10 mouse cellular contexts compared by ENCODE assay signal in the genomic region with DNA sequence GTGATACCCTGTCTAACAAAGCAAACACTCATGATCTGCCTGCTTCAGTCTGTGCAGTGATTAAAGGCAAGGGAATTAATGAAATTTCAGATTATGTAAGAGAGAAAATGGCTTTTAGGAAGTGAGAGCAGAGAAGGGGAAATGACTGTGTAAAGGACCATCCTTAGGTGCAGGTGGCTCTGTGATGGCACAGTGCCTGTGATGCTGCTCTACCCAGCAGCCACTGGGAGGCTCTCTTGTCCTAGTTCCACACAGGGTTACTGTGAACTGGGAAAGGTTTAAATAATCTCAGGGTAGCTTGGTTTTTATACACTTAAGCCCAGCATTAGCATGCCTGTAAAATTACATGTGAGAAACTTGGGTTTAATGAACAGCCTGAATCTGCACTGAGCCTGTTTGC. TPM values are rescaled to one million over a fixed set of nuclear protein-coding genes. Genes with fewer than 3 reads are reported as not detected.
DNase-seq lines count a peak whose midpoint lies in the region; ATAC-seq and TF ChIP-seq lines count a peak whose summit lies in the region.
"Had no signal": no experiment of that assay in that cellular context is flagged by ENCODE, and none has a peak within 500 bp of the region (broad histone marks: within the 10 kb centered on the region; RNA-seq: fewer than 3 reads in every experiment).

No protein-coding gene starts in this region.

- no peaks in the 10 kb centered on the region for H3K27me3 ChIP-seq in forebrain, embryonic 14.5 days (replicated peaks; ENCODE audit: control insufficient read depth, insufficient read depth, low read length)
- H3K27me3 ChIP-seq in liver, adult 2 months (ENCODE audit: control insufficient read depth, insufficient read depth, low read length), result no peaks in the 10 kb centered on the region
- no peaks in the 10 kb centered on the region for H3K27me3 ChIP-seq in neural tube, embryonic 14.5 days (ENCODE audit: control insufficient read depth, insufficient read depth, low read length)
- H3K27me3 ChIP-seq: midbrain, embryonic 12.5 days had no signal

- no peak overlapping the region for H3K27ac ChIP-seq in forebrain, embryonic 14.5 days (ENCODE audit: low read depth, low read length)
- H3K27ac ChIP-seq in liver, adult 2 months (replicated peaks; ENCODE audit: insufficient read depth, low read depth, low read length), result no peak overlapping the region
- no peak overlapping the region for H3K27ac ChIP-seq in neural tube, embryonic 14.5 days (ENCODE audit: low read depth, low read length)
- H3K27ac ChIP-seq: midbrain, embryonic 12.5 days had no signal

- TF ChIP-seq CTCF in liver, adult 2 months (IDR thresholded peaks at IDR 0.05; ENCODE audit: low read depth, low read length), result peak; percentile 87

- H3K4me2 ChIP-seq in forebrain, embryonic 14.5 days (ENCODE audit: low read length), result no peak overlapping the region
- no peak overlapping the region for H3K4me2 ChIP-seq in neural tube, embryonic 14.5 days (ENCODE audit: low read depth, low read length)
- H3K4me2 ChIP-seq: midbrain, embryonic 12.5 days had no signal

- H3K9me3 ChIP-seq in forebrain, embryonic 14.5 days (replicated peaks; ENCODE audit: control insufficient read depth, low read length), result no peaks in the 10 kb centered on the region
- H3K9me3 ChIP-seq in neural tube, embryonic 14.5 days (ENCODE audit: control insufficient read depth, low read length), result no peaks in the 10 kb centered on the region
- H3K9me3 ChIP-seq: midbrain, embryonic 12.5 days had no signal

- no peak for TF ChIP-seq POLR2A in liver, adult 2 months (IDR thresholded peaks at IDR 0.05; ENCODE audit: extremely low read depth, insufficient read depth, low read length)

- no peaks in the 10 kb centered on the region; the same call in 1 of the 2 replicates for H3K79me2 ChIP-seq in liver, adult 2 months (ENCODE audit: control insufficient read depth, insufficient read depth, low read length)

- ATAC-seq in forebrain, embryonic 14.5 days, result peak; percentile 72
- peak; percentile 58 for ATAC-seq in inflammation-experienced regulatory T-cells, adult 6 months
- ATAC-seq in neural tube, embryonic 14.5 days (ENCODE audit: low read depth), result peak; percentile 91; the same call in 1 of the 2 replicates

- peaks cover 8% of the 10 kb centered on the region; the same call in 1 of the 2 replicates for H3K4me1 ChIP-seq in forebrain, embryonic 14.5 days (ENCODE audit: control insufficient read depth, insufficient read depth, low read length)
- H3K4me1 ChIP-seq in liver, adult 2 months (ENCODE audit: control insufficient read depth, insufficient read depth, low read length), result peaks cover 4% of the 10 kb centered on the region; the same call in 1 of the 2 replicates
- no peaks in the 10 kb centered on the region; the same call in 1 of the 2 replicates for H3K4me1 ChIP-seq in neural tube, embryonic 14.5 days (ENCODE audit: control insufficient read depth, insufficient read depth, low read length)

- no peak overlapping the region for H3K4me3 ChIP-seq in forebrain, embryonic 14.5 days (ENCODE audit: low read depth, low read length)
- H3K4me3 ChIP-seq in liver, adult 2 months (ENCODE audit: insufficient read depth, low read depth, low read length), result no peak overlapping the region
- no peak overlapping the region for H3K4me3 ChIP-seq in neural tube, embryonic 14.5 days (ENCODE audit: low read depth, low read length)
- H3K4me3 ChIP-seq: erythroblast, embryonic 14.5 days; midbrain, embryonic 12.5 days had no signal

- H3K9ac ChIP-seq in forebrain, embryonic 14.5 days (ENCODE audit: low read length), result no peak overlapping the region
- H3K9ac ChIP-seq in liver, adult 2 months (ENCODE audit: low read depth, low read length), result no peak overlapping the region
- no peak overlapping the region for H3K9ac ChIP-seq in neural tube, embryonic 14.5 days (replicated peaks; ENCODE audit: low read depth, low read length)
- H3K9ac ChIP-seq: midbrain, embryonic 12.5 days had no signal

- DNase-seq in spleen, adult 18-20 months, result peak; percentile 36 to 46
- DNase-seq in spleen, adult 12 weeks (ENCODE audit: low spot score), result no peak
- DNase-seq in adrenal gland, postnatal 25 days, result peak; percentile 52
- peak; percentile 77 for DNase-seq in forebrain, embryonic 14.5 days (ENCODE audit: low spot score)
- peak; percentile 46 for DNase-seq in liver, adult 2 months (ENCODE audit: extremely low read depth, low read depth, low spot score)
- DNase-seq in yolk sac, embryonic 10.5 days (ENCODE audit: low spot score), result no peak

- peaks cover 30% of the 10 kb centered on the region for H3K36me3 ChIP-seq in forebrain, embryonic 14.5 days (ENCODE audit: control insufficient read depth, insufficient read depth, low read length)
- peaks cover 16% of the 10 kb centered on the region for H3K36me3 ChIP-seq in liver, adult 2 months (ENCODE audit: control insufficient read depth, insufficient read depth, low read length)
- 0 out of 2 replicates have a peak, but pooled peaks cover 2% of the 10 kb centered on the region for H3K36me3 ChIP-seq in neural tube, embryonic 14.5 days (ENCODE audit: control insufficient read depth, insufficient read depth, low read length)

RNA-seq across cellular contexts. Expression of a gene that starts 20.0 kb away (rescaled TPM):
- 11.8 and 15.4 TPM in 2 replicates for total RNA-seq in adrenal gland, postnatal 25 days (2021)
- 0.88 and 0.91 TPM in 2 replicates for polyA plus RNA-seq in forebrain, embryonic 14.5 days (2014; fragmentation: Nextera tagmentation; extraction: Ambion mirVana)
- polyA plus RNA-seq in inflammation-experienced regulatory T-cells, adult 6 months (2017; shearing (Covaris generic)), result under 1 TPM; 0.35 to 0.97 (median 0.44) TPM
- total RNA-seq in liver, adult 2 months (2014; rRNA removed), result 3.1 and 4.0 TPM in 2 replicates
- 4.7 and 4.9 TPM in 2 replicates for polyA plus RNA-seq in liver, adult 2 months (2012; rRNA removed)
- 0.08 and 0.13 TPM in 2 replicates for polyA plus RNA-seq in neural tube, embryonic 14.5 days (2014; fragmentation: Nextera tagmentation; extraction: Ambion mirVana)

RNA-seq across cellular contexts. Expression of a gene that starts 27.2 kb away (rescaled TPM):
- total RNA-seq in adrenal gland, postnatal 25 days (2021), result 17.9 and 18.6 TPM in 2 replicates
- polyA plus RNA-seq in forebrain, embryonic 14.5 days (2014; fragmentation: Nextera tagmentation; extraction: Ambion mirVana), result 6.6 and 6.9 TPM in 2 replicates
- 1 to 10 TPM; 1.1 to 1.6 (median 1.4) TPM for polyA plus RNA-seq in inflammation-experienced regulatory T-cells, adult 6 months (2017; shearing (Covaris generic))
- total RNA-seq in liver, adult 2 months (2014; rRNA removed), result 3.6 and 3.9 TPM in 2 replicates
- polyA plus RNA-seq in liver, adult 2 months (2012; rRNA removed), result 5.8 and 6.0 TPM in 2 replicates
- 6.4 and 6.9 TPM in 2 replicates for polyA plus RNA-seq in neural tube, embryonic 14.5 days (2014; fragmentation: Nextera tagmentation; extraction: Ambion mirVana)

Comparison
In these comparisons a context has a peak if more than half of its experiments do, and no peak if none do; other contexts are left out.
1. DNase-seq: peak in spleen, adult 18-20 months (2 of 2), adrenal gland, postnatal 25 days (single experiment), forebrain, embryonic 14.5 days (single experiment) and liver, adult 2 months (single experiment); none in spleen, adult 12 weeks (single experiment) and yolk sac, embryonic 10.5 days (single experiment).
2. Peak in every context shown above with its lines, with median percentiles within 50 percentile points of each other: ATAC-seq.